Mouse (Mus musculus) lung, postnatal 0 days (tissue): ENCODE data around the gene Prok2.

Experiments
- CTCF ChIP-seq: IDR thresholded peaks from 2 replicates; pipeline ENCODE4 v1.5.1; 2016; ENCODE audit warnings: antibody characterized with exemption, mild to moderate bottlenecking
- EP300 ChIP-seq: IDR thresholded peaks from 2 replicates; pipeline ENCODE4 v1.6.1; 2016; ENCODE audit warnings: antibody characterized with exemption, mild to moderate bottlenecking, control low read depth

- TF ChIP-seq CTCF (no peak), EP300 (no peak)
Observed at GRCm38 (mm10) chr6:99751308-99751707, 25.1 kb upstream of the Prok2 start.
